Mouse (Mus musculus) leukemia stem cell, adult 10-12 weeks (primary cell): ENCODE results near the gene Xpr1. TPM values are rescaled to one million over a fixed set of nuclear protein-coding genes. Genes with fewer than 3 reads are reported as not detected.

Experiments
- polyA plus RNA-seq: library from polyadenylated mRNA; stranded (reverse); fragments of >175 nt; gene quantifications from 2 replicates; pipeline ENCODE4 v1.2.3, GENCODE M21; 2012; ENCODE audit warnings: low replicate concordance

The Xpr1 gene
- 3.1 and 4.9 TPM in 2 replicates for polyA plus RNA-seq

GRCm38 (mm10) chr1:155416701-155417677 is at the start of gene Xpr1:
TSS of gene Xpr1 (minus strand) at chr1:155417415.

DNA sequence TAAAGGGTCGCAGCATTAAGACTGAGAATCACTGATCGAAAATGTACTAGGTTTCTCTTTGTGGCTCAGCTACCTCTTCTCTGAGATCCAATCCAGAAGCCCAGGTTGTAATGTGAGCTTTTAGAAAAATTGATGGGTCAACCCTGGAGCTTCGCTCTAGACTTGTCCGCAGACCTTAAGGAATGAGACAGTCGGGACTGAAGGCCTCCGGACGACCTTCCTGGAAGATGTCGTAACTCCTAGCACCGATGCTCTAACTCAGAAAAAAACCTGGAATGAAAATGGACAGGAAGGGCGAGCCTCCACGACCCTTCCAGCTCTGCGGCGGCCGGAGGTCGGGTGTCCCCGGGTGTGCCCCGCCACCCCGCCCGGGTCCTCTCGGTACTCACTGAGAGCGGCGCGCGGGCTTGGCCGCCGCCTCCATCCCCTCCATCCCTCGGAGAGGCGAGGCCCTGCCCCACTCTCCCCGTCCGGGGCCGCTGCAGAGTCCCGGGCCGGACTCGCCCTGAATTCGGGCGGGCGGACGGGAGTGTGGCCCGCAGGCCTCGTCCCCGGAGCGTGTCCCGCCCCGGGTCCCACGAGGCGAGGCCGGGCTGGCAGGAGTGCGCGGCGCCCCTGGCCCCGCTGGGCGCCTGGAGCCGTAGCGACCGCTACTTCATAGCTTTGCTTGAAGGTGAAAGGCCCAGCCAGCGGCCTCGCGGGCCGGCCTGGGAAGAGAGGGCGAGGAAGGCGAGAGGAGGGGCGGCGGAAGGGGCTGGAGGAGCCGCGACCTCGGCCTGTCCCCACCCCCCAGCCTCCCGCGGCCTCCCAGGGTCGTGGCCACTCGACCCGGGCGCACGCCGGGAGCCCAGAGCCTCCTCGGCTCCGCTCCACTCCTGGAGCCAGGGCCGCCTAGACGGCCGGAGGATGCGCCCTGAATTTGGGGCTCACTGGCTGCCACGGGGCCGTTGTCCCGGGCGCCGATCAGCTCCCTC is 173.1 kb downstream of the Xpr1 start, which contains the start of gene BC034090:
BC034090 (minus strand) TSS at position 648 of the 974 bp plus-strand sequence.

Other genes starting within 250 kb of the Xpr1 start
- gene BC034090, start 173.0 kb downstream of the Xpr1 start, polyA plus RNA-seq = 0.09 and 0.10 TPM in 2 replicates
- gene Acbd6, start 140.7 kb upstream of the Xpr1 start, polyA plus RNA-seq = 347 and 615 TPM in 2 replicates